Mouse (Mus musculus): ENCODE measurements around the gene Dock3. TPM values are rescaled to one million over a fixed set of nuclear protein-coding genes. Genes with fewer than 3 reads are reported as not detected.
A peak's percentile ranks its signal among the peaks of the same experiment; 100 is the strongest.

The Dock3 gene
- polyA plus RNA-seq, 1 experiment from 2014 or later, result 0.64 TPM

GRCm38 (mm10) chr9:106890496-106891240 is 341.0 kb downstream of the Dock3 start:
- no peaks in the 10 kb centered on the region for H3K27me3 ChIP-seq (replicated peaks; ENCODE audit: control insufficient read depth, insufficient read depth, low read length)
- H3K9ac ChIP-seq (ENCODE audit: low read depth, low read length), result peak overlapping the region; percentile 95
- no peaks in the 10 kb centered on the region for H3K9me3 ChIP-seq (ENCODE audit: control insufficient read depth, low read length)
- peak overlapping the region; percentile 95 for H3K4me3 ChIP-seq (ENCODE audit: low read length)
- H3K4me2 ChIP-seq (ENCODE audit: low read depth, low read length), result peak overlapping the region; percentile 68
- peaks cover 26% of the 10 kb centered on the region for H3K4me1 ChIP-seq (ENCODE audit: control insufficient read depth, insufficient read depth, low read length)
- no peak for ATAC-seq
- 57% methylated on average over 8 of the region's 8 CpGs for WGBS
- H3K36me3 ChIP-seq (ENCODE audit: control insufficient read depth, insufficient read depth, low read length), result peaks cover 8% of the 10 kb centered on the region
- peak overlapping the region; percentile 73; the same call in 1 of the 2 replicates for H3K27ac ChIP-seq (ENCODE audit: low read length)

GRCm38 (mm10) chr9:106889321-106889720 is 342.4 kb downstream of the Dock3 start:
- peaks cover 8% of the 10 kb centered on the region for H3K36me3 ChIP-seq (ENCODE audit: control insufficient read depth, insufficient read depth, low read length)
- WGBS, result 78% methylated on average over 9 of the region's 9 CpGs
- H3K27me3 ChIP-seq (replicated peaks; ENCODE audit: control insufficient read depth, insufficient read depth, low read length), result no peaks in the 10 kb centered on the region
- ATAC-seq, result no peak
- H3K9me3 ChIP-seq (ENCODE audit: control insufficient read depth, low read length), result no peaks in the 10 kb centered on the region
- H3K9ac ChIP-seq (ENCODE audit: low read depth, low read length), result no peak overlapping the region
- no peak overlapping the region for H3K27ac ChIP-seq (ENCODE audit: low read length)
- H3K4me3 ChIP-seq (ENCODE audit: low read length), result no peak overlapping the region
- peaks cover 40% of the 10 kb centered on the region for H3K4me1 ChIP-seq (ENCODE audit: control insufficient read depth, insufficient read depth, low read length)
- H3K4me2 ChIP-seq (ENCODE audit: low read depth, low read length), result no peak overlapping the region

DNA sequence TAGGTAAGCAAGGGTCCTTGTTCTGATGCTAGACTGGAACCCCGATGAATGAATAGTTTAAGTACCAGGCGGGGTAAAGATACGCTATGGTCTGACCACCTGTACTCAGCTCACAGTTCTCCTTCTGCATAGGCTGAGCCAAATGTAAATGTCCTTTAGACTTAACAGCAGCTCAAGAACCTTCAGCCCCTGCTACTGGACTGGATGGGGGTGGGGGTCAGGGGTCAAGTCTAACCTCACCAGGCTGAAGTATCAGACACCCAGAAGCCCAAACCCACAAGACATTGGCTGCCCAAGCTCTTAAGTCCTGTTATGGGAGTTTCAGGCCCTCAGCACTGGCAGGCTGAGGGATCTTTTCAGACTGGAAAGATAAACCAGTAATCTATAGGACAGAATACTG is 343.4 kb downstream of the Dock3 start:
- 92% methylated on average over 3 of the region's 3 CpGs for WGBS
- Histone ChIP-seq H3K4me1 (ENCODE audit: control insufficient read depth, insufficient read depth, low read length) (peaks cover 46% of the 10 kb centered on the region), H3K27ac (ENCODE audit: low read length) (no peak overlapping the region), H3K4me2 (ENCODE audit: low read depth, low read length) (no peak overlapping the region), H3K9ac (ENCODE audit: low read depth, low read length) (peak overlapping the region; percentile 39; the same call in 1 of the 2 replicates), H3K4me3 (ENCODE audit: low read length) (no peak overlapping the region), H3K27me3 (replicated peaks; ENCODE audit: control insufficient read depth, insufficient read depth, low read length) (no peaks in the 10 kb centered on the region), H3K9me3 (ENCODE audit: control insufficient read depth, low read length) (no peaks in the 10 kb centered on the region), H3K36me3 (ENCODE audit: control insufficient read depth, insufficient read depth, low read length) (peaks cover 8% of the 10 kb centered on the region)
- ATAC-seq, result no peak

GRCm38 (mm10) chr9:106886828-106887702 is 344.6 kb downstream of the Dock3 start, which contains the start of gene Rbm15b:
TSS of gene Rbm15b (minus strand) at chr9:106887428.
- Histone ChIP-seq H3K4me2 (ENCODE audit: low read depth, low read length) (peak within 1 kb of the TSS; percentile 68), H3K36me3 (ENCODE audit: control insufficient read depth, insufficient read depth, low read length) (peaks cover 8% of the 10 kb centered on the region), H3K4me1 (ENCODE audit: control insufficient read depth, insufficient read depth, low read length) (peaks cover 53% of the 10 kb centered on the region), H3K4me3 (ENCODE audit: low read length) (peak within 1 kb of the TSS; percentile 79), H3K27me3 (replicated peaks; ENCODE audit: control insufficient read depth, insufficient read depth, low read length) (no peaks in the 10 kb centered on the region), H3K9ac (ENCODE audit: low read depth, low read length) (peak within 1 kb of the TSS; percentile 96), H3K9me3 (ENCODE audit: control insufficient read depth, low read length) (no peaks in the 10 kb centered on the region), H3K27ac (ENCODE audit: low read length) (peak within 1 kb of the TSS; percentile 78)
- peak; percentile 73 for ATAC-seq
- 2% methylated on average over 97 of the region's 101 CpGs for WGBS

GRCm38 (mm10) chr9:106885901-106886731 is 345.6 kb downstream of the Dock3 start:
- H3K4me3 ChIP-seq (ENCODE audit: low read length), result peak overlapping the region; percentile 79
- H3K9me3 ChIP-seq (ENCODE audit: control insufficient read depth, low read length), result no peaks in the 10 kb centered on the region
- ATAC-seq, result peak; percentile 9; the same call in 1 of the 2 replicates
- peaks cover 53% of the 10 kb centered on the region for H3K4me1 ChIP-seq (ENCODE audit: control insufficient read depth, insufficient read depth, low read length)
- peak overlapping the region; percentile 78 for H3K27ac ChIP-seq (ENCODE audit: low read length)
- H3K9ac ChIP-seq (ENCODE audit: low read depth, low read length), result peak overlapping the region; percentile 96
- H3K4me2 ChIP-seq (ENCODE audit: low read depth, low read length), result peak overlapping the region; percentile 68
- peaks cover 8% of the 10 kb centered on the region for H3K36me3 ChIP-seq (ENCODE audit: control insufficient read depth, insufficient read depth, low read length)
- under 1% methylated on average over 95 of the region's 107 CpGs for WGBS
- H3K27me3 ChIP-seq (replicated peaks; ENCODE audit: control insufficient read depth, insufficient read depth, low read length), result no peaks in the 10 kb centered on the region

DNA sequence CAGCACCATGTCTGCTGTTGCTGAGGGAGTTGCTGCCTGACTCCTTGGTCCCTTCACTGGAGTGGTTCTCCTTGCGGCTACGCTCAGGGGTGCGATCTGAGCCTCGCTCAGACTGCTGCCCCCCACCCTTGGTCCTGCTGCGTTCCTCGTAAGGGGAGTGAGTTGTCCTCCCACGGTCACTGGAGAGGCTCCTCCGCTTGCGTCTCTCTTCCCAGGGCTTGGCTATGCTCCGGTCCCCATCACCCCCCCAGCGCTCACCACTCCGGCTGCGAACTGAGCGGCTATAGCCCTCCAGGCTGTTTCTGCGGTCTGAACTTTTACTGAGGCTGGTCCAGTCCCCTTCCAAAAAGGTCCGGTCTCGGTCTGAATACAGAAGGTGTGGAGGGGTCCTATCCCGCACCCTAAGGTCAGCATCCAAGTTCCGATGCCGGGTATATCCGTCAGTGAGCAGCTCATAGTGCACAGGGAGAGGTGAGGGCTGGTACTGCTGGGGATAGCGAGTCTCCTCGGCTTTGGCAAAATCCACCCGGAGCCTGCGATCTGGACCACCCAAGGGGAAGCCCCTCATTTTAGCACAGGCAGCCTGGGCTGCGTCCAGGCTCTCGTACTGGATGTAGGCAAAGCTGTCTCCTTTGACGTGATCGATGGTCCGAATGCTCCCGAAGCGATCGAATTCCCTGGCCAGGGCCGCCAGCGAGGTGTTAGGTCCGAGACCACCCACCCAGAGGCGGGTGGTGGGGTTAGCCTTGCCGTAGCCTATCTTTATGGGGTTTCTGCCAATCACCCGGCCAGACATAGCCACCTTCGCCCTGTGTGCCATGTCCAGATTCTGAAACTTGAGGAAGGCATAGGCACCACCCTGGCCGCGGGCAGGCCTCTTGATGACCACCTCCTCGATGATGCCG is 346.5 kb downstream of the Dock3 start:
- no peak for ATAC-seq
- Histone ChIP-seq H3K9me3 (ENCODE audit: control insufficient read depth, low read length) (no peaks in the 10 kb centered on the region), H3K4me3 (ENCODE audit: low read length) (peak overlapping the region; percentile 79), H3K27me3 (replicated peaks; ENCODE audit: control insufficient read depth, insufficient read depth, low read length) (no peaks in the 10 kb centered on the region), H3K4me1 (ENCODE audit: control insufficient read depth, insufficient read depth, low read length) (peaks cover 47% of the 10 kb centered on the region), H3K36me3 (ENCODE audit: control insufficient read depth, insufficient read depth, low read length) (peaks cover 8% of the 10 kb centered on the region), H3K27ac (ENCODE audit: low read length) (no peak overlapping the region), H3K4me2 (ENCODE audit: low read depth, low read length) (peak overlapping the region; percentile 68), H3K9ac (ENCODE audit: low read depth, low read length) (peak overlapping the region; percentile 96)
- WGBS, result 16% methylated on average over 44 of the region's 44 CpGs

GRCm38 (mm10) chr9:106884306-106884705 is 347.4 kb downstream of the Dock3 start:
- Histone ChIP-seq H3K4me3 (ENCODE audit: low read length) (peak overlapping the region; percentile 79), H3K9ac (ENCODE audit: low read depth, low read length) (peak overlapping the region; percentile 96), H3K4me2 (ENCODE audit: low read depth, low read length) (peak overlapping the region; percentile 68), H3K27me3 (replicated peaks; ENCODE audit: control insufficient read depth, insufficient read depth, low read length) (no peaks in the 10 kb centered on the region), H3K27ac (ENCODE audit: low read length) (no peak overlapping the region), H3K36me3 (ENCODE audit: control insufficient read depth, insufficient read depth, low read length) (peaks cover 4% of the 10 kb centered on the region), H3K4me1 (ENCODE audit: control insufficient read depth, insufficient read depth, low read length) (peaks cover 37% of the 10 kb centered on the region), H3K9me3 (ENCODE audit: control insufficient read depth, low read length) (no peaks in the 10 kb centered on the region)
- WGBS, result 27% methylated on average over 16 of the region's 16 CpGs
- no peak for ATAC-seq

DNA sequence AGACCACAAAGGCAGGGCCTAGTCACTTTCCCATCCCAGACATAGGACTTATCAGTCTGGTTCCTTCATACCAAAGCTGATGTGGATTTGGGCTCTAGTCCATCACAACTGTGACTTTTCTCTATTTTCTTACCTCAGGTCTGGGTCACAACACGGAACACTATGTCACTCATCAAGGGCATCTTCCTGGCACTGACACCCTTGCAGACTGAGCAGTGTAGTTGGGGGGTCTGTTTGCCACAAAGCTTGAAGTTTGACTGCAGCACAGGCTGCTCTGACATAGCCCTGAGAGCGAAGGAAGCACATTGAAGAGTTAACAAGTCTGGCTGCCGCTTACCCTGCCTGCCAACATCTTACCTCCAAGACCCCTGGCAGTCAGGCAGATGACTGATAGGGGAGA is 348.6 kb downstream of the Dock3 start:
- peak overlapping the region; percentile 14; the same call in 1 of the 2 replicates for H3K9ac ChIP-seq (ENCODE audit: low read depth, low read length)
- H3K4me3 ChIP-seq (ENCODE audit: low read length), result no peak overlapping the region
- H3K36me3 ChIP-seq (ENCODE audit: control insufficient read depth, insufficient read depth, low read length), result no peaks in the 10 kb centered on the region; the same call in none of the 2 replicates
- no peak overlapping the region for H3K4me2 ChIP-seq (ENCODE audit: low read depth, low read length)
- H3K9me3 ChIP-seq (ENCODE audit: control insufficient read depth, low read length), result no peaks in the 10 kb centered on the region
- ATAC-seq, result no peak
- no peaks in the 10 kb centered on the region for H3K27me3 ChIP-seq (replicated peaks; ENCODE audit: control insufficient read depth, insufficient read depth, low read length)
- H3K4me1 ChIP-seq (ENCODE audit: control insufficient read depth, insufficient read depth, low read length), result peaks cover 32% of the 10 kb centered on the region
- WGBS, result 74% methylated on average over 3 of the region's 3 CpGs
- H3K27ac ChIP-seq (ENCODE audit: low read length), result no peak overlapping the region

All from intestine, embryonic 16.5 days (tissue).